Mouse (Mus musculus) embryonic fibroblast, embryonic 13.5 days (primary cell): ENCODE results near the gene Lgals1. TPM values are rescaled to one million over a fixed set of nuclear protein-coding genes. Genes with fewer than 3 reads are reported as not detected.

ENCODE experiments used
- H3K27ac ChIP-seq: 2 replicates; pipeline ENCODE4 v1.5.1; 2012; ENCODE audit warnings: low read length, control low read depth, inconsistent platforms; ENCODE audit not compliant: insufficient read depth
- H3K4me1 ChIP-seq: 2 replicates; pipeline ENCODE4 v1.6.1; 2011; ENCODE audit warnings: low read length; ENCODE audit not compliant: control insufficient read depth, insufficient read depth
- H3K4me3 ChIP-seq: 2 replicates; pipeline ENCODE4 v1.5.1; 2011; ENCODE audit warnings: mild to moderate bottlenecking, control low read depth, low read length; ENCODE audit not compliant: insufficient read depth
- CTCF ChIP-seq: IDR thresholded peaks from 2 replicates; pipeline ENCODE4 v1.5.1; 2011; ENCODE audit warnings: mild to moderate bottlenecking, control low read depth, low read length, moderate library complexity, borderline replicate concordance; ENCODE audit not compliant: insufficient read depth
- POLR2A ChIP-seq: IDR thresholded peaks from 2 replicates; pipeline ENCODE4 v1.6.1; 2011; ENCODE audit warnings: low read depth, mild to moderate bottlenecking, control low read depth, low read length, moderate library complexity
- polyA plus RNA-seq: library from polyadenylated mRNA; stranded (reverse); fragments of >200 nt; gene quantifications from 2 replicates; pipeline ENCODE4 v1.2.4, GENCODE M21; 2011; ENCODE audit warnings: low read depth; ENCODE audit not compliant: missing spikeins, insufficient read length

Lgals1 gene
- polyA plus RNA-seq, 1 experiment, result 4,027 TPM

GRCm38 (mm10) chr15:78957021-78957420 is 30.5 kb downstream of the Lgals1 start:
- Histone ChIP-seq H3K27ac (no peak overlapping the region), H3K4me3 (no peak overlapping the region), H3K4me1 (peaks cover 7% of the 10 kb centered on the region; the same call in 1 of the 2 replicates)
- TF ChIP-seq POLR2A (no peak), CTCF (no peak)

DNA sequence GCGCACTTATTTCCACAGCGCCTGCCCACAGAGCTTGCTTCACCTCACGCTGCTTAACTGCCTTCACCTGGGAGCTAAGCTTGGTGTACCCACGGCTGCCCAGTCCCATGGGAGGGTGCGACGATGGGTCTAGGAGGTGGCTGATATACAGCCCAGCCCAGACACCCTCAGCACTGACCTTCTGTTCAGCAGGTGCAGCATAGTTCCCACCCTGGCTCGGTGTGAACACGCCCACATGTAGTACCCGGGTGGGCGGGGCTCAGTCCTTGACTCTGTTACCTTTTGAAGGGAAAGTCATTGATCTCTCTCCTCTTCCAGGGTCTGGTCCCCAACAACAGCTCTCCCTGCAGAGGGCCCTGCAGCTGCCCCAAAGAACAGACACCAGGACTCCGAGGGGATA is 33.0 kb downstream of the Lgals1 start:
- Histone ChIP-seq H3K4me1 (peaks cover 7% of the 10 kb centered on the region; the same call in 1 of the 2 replicates), H3K27ac (no peak overlapping the region), H3K4me3 (no peak overlapping the region)
- TF ChIP-seq POLR2A (no peak), CTCF (no peak)

DNA sequence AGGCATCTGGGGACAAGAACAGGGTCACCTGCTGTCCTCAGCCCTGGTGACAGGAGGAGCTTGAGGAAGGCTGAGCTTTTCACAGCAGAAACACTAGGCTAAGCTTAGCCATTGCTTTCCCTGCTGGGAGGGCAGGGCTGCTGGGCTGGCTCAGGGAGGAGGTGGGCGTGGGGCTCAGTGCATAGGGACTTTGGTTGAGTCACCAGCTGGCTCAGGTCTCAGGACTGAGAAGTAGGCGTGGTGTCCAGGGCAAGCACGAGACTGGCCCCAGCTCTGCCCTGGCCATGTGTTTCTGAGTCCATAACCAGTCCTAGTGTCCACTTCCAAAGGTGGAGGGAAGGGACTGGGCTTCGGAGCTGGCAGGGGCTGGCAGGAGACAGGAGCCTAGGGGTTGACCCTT is 33.6 kb downstream of the Lgals1 start:
- Histone ChIP-seq H3K4me1 (peaks cover 7% of the 10 kb centered on the region; the same call in 1 of the 2 replicates), H3K27ac (no peak overlapping the region), H3K4me3 (no peak overlapping the region)
- TF ChIP-seq CTCF (no peak), POLR2A (no peak)

DNA sequence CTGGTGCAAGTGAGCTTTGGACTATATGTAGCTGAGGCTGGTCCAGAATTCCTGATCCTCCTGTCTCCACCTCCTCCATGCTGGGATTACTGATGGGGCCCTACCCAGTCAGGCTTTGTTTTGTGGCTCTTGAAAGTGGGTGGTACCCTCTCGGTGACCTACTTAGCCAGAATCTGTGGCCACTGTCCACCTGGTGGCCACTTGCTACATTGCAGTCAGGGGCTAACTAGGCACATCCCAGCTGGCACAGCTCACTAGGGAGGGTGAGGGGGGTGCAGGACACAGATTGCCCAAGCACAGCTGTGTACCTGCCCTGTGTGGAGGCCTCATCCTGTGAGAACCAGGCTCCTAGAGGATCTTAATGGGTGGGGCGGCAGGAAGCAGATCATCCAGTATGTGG is 36.4 kb downstream of the Lgals1 start:
- Histone ChIP-seq H3K4me3 (no peak overlapping the region), H3K27ac (no peak overlapping the region), H3K4me1 (peaks cover 7% of the 10 kb centered on the region; the same call in 1 of the 2 replicates)
- TF ChIP-seq POLR2A, result no peak
- peak; percentile 78; the same call in 1 of the 2 replicates for TF ChIP-seq CTCF

DNA sequence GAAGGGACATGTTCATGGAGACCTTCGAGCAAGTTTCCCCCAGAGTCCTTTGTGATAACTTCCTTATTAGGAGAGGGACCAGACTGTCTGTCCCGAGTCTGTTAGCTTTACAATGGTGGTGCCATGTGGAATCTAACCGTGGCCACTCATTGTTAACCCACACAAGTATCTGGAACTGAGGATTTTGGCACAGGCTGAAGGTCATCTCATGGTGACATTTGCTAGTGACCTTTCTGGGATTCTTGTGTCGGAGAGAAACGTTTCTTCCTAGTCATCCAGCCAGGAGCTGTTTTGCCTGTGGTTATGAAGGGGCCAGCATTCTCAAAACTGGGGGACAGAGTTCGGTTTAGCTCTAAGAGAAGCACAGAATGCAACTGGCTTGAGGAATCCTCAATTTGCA is 45.1 kb downstream of the Lgals1 start:
- H3K27ac ChIP-seq, result no peak overlapping the region
- no peak overlapping the region for H3K4me3 ChIP-seq
- no peaks in the 10 kb centered on the region for H3K4me1 ChIP-seq
- no peak for TF ChIP-seq POLR2A
- no peak for TF ChIP-seq CTCF

DNA sequence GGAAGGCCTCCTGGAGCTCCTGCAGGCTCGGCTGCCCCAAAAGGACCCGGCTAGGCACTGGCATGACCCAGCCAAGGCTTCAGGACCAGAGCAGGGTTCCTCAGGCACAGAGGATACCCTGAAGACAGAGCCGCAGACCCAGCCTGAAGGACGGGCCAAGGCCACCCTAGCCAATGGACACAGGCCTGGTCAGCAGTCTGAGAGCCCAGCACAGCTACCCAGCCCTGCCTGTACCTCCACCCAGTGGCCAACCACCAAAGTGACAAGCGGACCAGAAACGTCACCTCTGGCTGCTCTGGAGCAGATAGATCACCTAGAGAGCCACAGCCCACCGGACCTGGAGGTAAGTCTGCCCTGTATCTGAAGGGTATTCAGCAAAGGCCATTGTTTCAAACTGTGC is 47.4 kb downstream of the Lgals1 start:
- TF ChIP-seq CTCF, result peak; percentile 33; the same call in 1 of the 2 replicates
- no peak for TF ChIP-seq POLR2A
- H3K4me3 ChIP-seq, result no peak overlapping the region
- H3K27ac ChIP-seq, result no peak overlapping the region
- H3K4me1 ChIP-seq, result peaks cover 3% of the 10 kb centered on the region; the same call in 1 of the 2 replicates

DNA sequence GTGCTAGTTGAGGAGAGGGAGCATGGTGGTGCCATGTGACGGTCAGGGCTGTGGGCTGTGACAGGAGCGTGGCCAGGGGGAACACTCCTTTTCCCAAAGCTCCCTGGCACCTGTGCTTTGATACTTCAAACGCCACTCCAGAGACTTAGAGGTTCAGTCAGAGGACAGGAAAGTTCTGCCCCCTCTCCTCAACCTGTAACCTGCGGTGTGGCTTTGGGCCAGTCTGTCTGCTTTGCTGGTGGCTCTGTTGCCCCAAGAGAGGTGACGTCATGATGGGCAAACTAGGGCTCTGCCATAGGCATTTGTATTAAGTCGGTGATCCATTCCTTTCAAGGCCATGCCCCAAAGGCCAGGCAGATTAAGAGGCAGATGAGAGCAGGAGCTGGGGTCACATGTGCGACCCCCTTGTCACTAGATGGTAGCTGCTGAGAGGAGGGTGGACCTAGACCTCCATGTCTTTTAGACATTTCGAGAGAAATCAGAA is 51.2 kb downstream of the Lgals1 start:
- Histone ChIP-seq H3K4me3 (no peak overlapping the region), H3K4me1 (peaks cover 3% of the 10 kb centered on the region; the same call in 1 of the 2 replicates), H3K27ac (no peak overlapping the region)
- TF ChIP-seq CTCF (no peak), POLR2A (no peak)

DNA sequence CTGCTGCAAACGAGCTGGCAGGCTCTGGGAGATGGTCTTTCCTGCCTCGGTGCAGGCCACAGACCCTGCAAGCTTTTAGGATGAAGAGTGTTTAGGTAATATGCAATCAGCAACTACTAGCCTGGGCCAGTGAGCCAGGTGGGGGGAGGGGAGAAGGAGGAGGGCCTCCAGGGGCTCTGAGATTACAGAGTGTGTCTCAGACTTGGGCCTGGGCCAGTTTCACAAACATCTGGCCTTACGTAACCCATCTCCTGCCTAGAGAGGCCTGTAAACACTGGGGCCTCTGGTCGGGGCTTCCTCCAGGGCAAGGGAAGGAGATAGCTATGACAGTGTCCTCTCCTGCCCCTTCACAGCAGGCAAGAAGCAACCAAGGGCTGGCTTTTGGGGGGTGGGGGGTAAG is 52.4 kb downstream of the Lgals1 start:
- no peak overlapping the region for H3K4me3 ChIP-seq
- peaks cover 3% of the 10 kb centered on the region; the same call in 1 of the 2 replicates for H3K4me1 ChIP-seq
- TF ChIP-seq POLR2A, result no peak
- H3K27ac ChIP-seq, result no peak overlapping the region

Other genes with a start within 250 kb of the Lgals1 start
- not detected in 2 replicates for gene Elfn2, start 208.0 kb upstream of the Lgals1 start, polyA plus RNA-seq
- not detected in 2 replicates for gene Mfng, start 153.2 kb upstream of the Lgals1 start, polyA plus RNA-seq
- gene Card10, start 123.7 kb upstream of the Lgals1 start, polyA plus RNA-seq, result 5.9 and 6.4 TPM in 2 replicates
- 26.1 and 30.9 TPM in 2 replicates for gene Cdc42ep1, start 84.1 kb upstream of the Lgals1 start, polyA plus RNA-seq
- not detected in 2 replicates for gene Lgals2, start 71.2 kb upstream of the Lgals1 start, polyA plus RNA-seq
- gene Gga1, start 49.5 kb upstream of the Lgals1 start, polyA plus RNA-seq, result 33.1 and 33.2 TPM in 2 replicates
- gene Gm49510, start 27.1 kb upstream of the Lgals1 start, polyA plus RNA-seq, result 0.61 TPM in 1 of 2 replicates, not detected in the other
- 44.1 and 47.8 TPM in 2 replicates for gene Sh3bp1, start 27.0 kb upstream of the Lgals1 start, polyA plus RNA-seq
- gene Pdxp, start 12.8 kb upstream of the Lgals1 start, polyA plus RNA-seq, result 3.0 and 4.2 TPM in 2 replicates
- 46.6 and 55.4 TPM in 2 replicates for gene Nol12, start 8.2 kb downstream of the Lgals1 start, polyA plus RNA-seq
- 34.2 and 45.6 TPM in 2 replicates for gene Triobp, start 21.0 kb downstream of the Lgals1 start, polyA plus RNA-seq
- gene H1f0, start 101.7 kb downstream of the Lgals1 start, polyA plus RNA-seq, result 107 and 206 TPM in 2 replicates
- not detected in 2 replicates for gene Galr3, start 115.2 kb downstream of the Lgals1 start, polyA plus RNA-seq
- gene Ankrd54, start 136.2 kb downstream of the Lgals1 start, polyA plus RNA-seq, result 10.4 and 13.8 TPM in 2 replicates
- 247 and 268 TPM in 2 replicates for gene Eif3l, start 148.5 kb downstream of the Lgals1 start, polyA plus RNA-seq
- gene Micall1, start 182.2 kb downstream of the Lgals1 start, polyA plus RNA-seq, result 17.0 and 27.4 TPM in 2 replicates
- gene Polr2f, start 214.3 kb downstream of the Lgals1 start, polyA plus RNA-seq, result 82.7 and 96.6 TPM in 2 replicates
- gene 1700088E04Rik, start 214.5 kb downstream of the Lgals1 start, polyA plus RNA-seq, result 1.7 and 2.2 TPM in 2 replicates
- gene Sox10, start 238.5 kb downstream of the Lgals1 start, polyA plus RNA-seq, result 1.0 TPM in 1 of 2 replicates, not detected in the other